Mouse (Mus musculus) MEL (cell line): ENCODE measurements around the gene Gipc2. TPM values are rescaled to one million over a fixed set of nuclear protein-coding genes. Genes with fewer than 3 reads are reported as not detected.

Experiments used
- DNase-seq: peaks from one replicate; pipeline ENCODE4 v3.0.0; 2011; ENCODE audit warnings: low read depth, low spot score
- H3K27ac ChIP-seq: 2 replicates; pipeline ENCODE4 v1.5.1; 2012; ENCODE audit warnings: low read depth, mild to moderate bottlenecking, control low read depth, low read length, moderate library complexity; ENCODE audit not compliant: control insufficient read depth
- H3K27me3 ChIP-seq, 2 experiments: fragments of 150-350 bp in 1 of 2; sonication (generic) in 1 of 2; 2 replicates each; pipeline ENCODE4 v1.6.1; 2012; ENCODE audit warnings: low read length in 2 of 2, mild to moderate bottlenecking in 2 of 2, improper control_type of control experiment in 1 of 2, moderate library complexity in 1 of 2; ENCODE audit not compliant: insufficient read depth in 2 of 2, control insufficient read depth in 1 of 2
- H3K36me3 ChIP-seq, 2 experiments: 2 replicates each; pipeline ENCODE4 v1.6.1; 2012 to 2014; ENCODE audit warnings: low read length in 2 of 2, improper control_type of control experiment in 1 of 2, inconsistent platforms in 1 of 2, mild to moderate bottlenecking in 1 of 2; ENCODE audit not compliant: insufficient read depth in 2 of 2, control insufficient read depth in 1 of 2
- H3K4me1 ChIP-seq, 2 experiments: fragments of 150-350 bp in 1 of 2; sonication (generic) in 1 of 2; 2 replicates each; pipeline ENCODE4 v1.6.1; 2012; ENCODE audit warnings: low read length in 2 of 2, improper control_type of control experiment in 1 of 2, mild to moderate bottlenecking in 1 of 2; ENCODE audit not compliant: insufficient read depth in 2 of 2, control insufficient read depth in 1 of 2
- H3K4me3 ChIP-seq, 2 experiments: fragments of 150-350 bp in 1 of 2; sonication (generic) in 1 of 2; 2 replicates each; pipeline ENCODE4 v1.5.1; 2012; ENCODE audit warnings: low read depth in 2 of 2, low read length in 2 of 2, mild to moderate bottlenecking in 2 of 2, moderate library complexity in 2 of 2, control low read depth in 1 of 2, improper control_type of control experiment in 1 of 2; ENCODE audit not compliant: control insufficient read depth in 1 of 2, insufficient read depth in 1 of 2
- H3K79me2 ChIP-seq: 2 replicates; pipeline ENCODE4 v1.6.1; 2012; ENCODE audit warnings: mild to moderate bottlenecking, low read length, moderate library complexity; ENCODE audit not compliant: control insufficient read depth, poor library complexity, insufficient read depth
- H3K9ac ChIP-seq: 2 replicates; pipeline ENCODE4 v1.6.1; 2012; ENCODE audit warnings: low read depth, mild to moderate bottlenecking, control low read depth, low read length, moderate library complexity; ENCODE audit not compliant: control insufficient read depth, poor library complexity, severe bottlenecking
- H3K9me3 ChIP-seq: fragments of 150-350 bp; sonication (generic); replicated peaks from 2 replicates; pipeline ENCODE4 v1.6.1; 2012; ENCODE audit warnings: mild to moderate bottlenecking, low read length, improper control_type of control experiment, moderate library complexity; ENCODE audit not compliant: insufficient read depth
- BHLHE40 ChIP-seq: IDR thresholded peaks from 2 replicates; pipeline ENCODE4 v1.6.1; 2012; ENCODE audit warnings: low read depth, mild to moderate bottlenecking, inconsistent platforms, low read length, improper control_type of control experiment, borderline replicate concordance
- CHD1 ChIP-seq: IDR thresholded peaks from 2 replicates; pipeline ENCODE4 v1.6.1; 2012; ENCODE audit warnings: low read depth, mild to moderate bottlenecking, inconsistent platforms, low read length, improper control_type of control experiment
- CHD2 ChIP-seq: IDR thresholded peaks from 2 replicates; pipeline ENCODE4 v1.6.1; 2011; ENCODE audit warnings: low read length, improper control_type of control experiment
- E2F4 ChIP-seq: IDR thresholded peaks from 2 replicates; pipeline ENCODE4 v1.6.1; 2011; ENCODE audit warnings: low read depth, low read length, improper control_type of control experiment, borderline replicate concordance
- EP300 ChIP-seq, 2 experiments: IDR thresholded peaks; 2 replicates each; pipeline ENCODE4 v1.6.1; 2011; ENCODE audit warnings: improper control_type of control experiment in 2 of 2, low read length in 2 of 2, low read depth in 1 of 2, mild to moderate bottlenecking in 1 of 2
- ETS1 ChIP-seq: IDR thresholded peaks from 2 replicates; pipeline ENCODE4 v1.6.1; 2012; ENCODE audit warnings: low read depth, mild to moderate bottlenecking, inconsistent platforms, low read length, improper control_type of control experiment, moderate library complexity
- GABPA ChIP-seq: IDR thresholded peaks from 2 replicates; pipeline ENCODE4 v1.6.1; 2012; ENCODE audit warnings: low read depth, mild to moderate bottlenecking, inconsistent platforms, low read length, improper control_type of control experiment, moderate library complexity
- GATA1 ChIP-seq: IDR thresholded peaks from 2 replicates; pipeline ENCODE4 v1.6.1; 2011; ENCODE audit warnings: low read depth, low read length, improper control_type of control experiment
- HCFC1 ChIP-seq: IDR thresholded peaks from 2 replicates; pipeline ENCODE4 v1.6.1; 2012; ENCODE audit warnings: low read depth, mild to moderate bottlenecking, inconsistent platforms, low read length, improper control_type of control experiment, moderate library complexity
- JUND ChIP-seq: IDR thresholded peaks from 2 replicates; pipeline ENCODE4 v1.6.1; 2011; ENCODE audit warnings: low read depth, mild to moderate bottlenecking, improper control_type of control experiment, low read length
- MAFK ChIP-seq: IDR thresholded peaks from 2 replicates; pipeline ENCODE4 v1.6.1; 2011; ENCODE audit warnings: low read depth, mild to moderate bottlenecking, low read length, improper control_type of control experiment, borderline replicate concordance
- MAX ChIP-seq: IDR thresholded peaks from 2 replicates; pipeline ENCODE4 v1.6.1; 2011; ENCODE audit warnings: low read length, improper control_type of control experiment
- MAZ ChIP-seq: IDR thresholded peaks from 2 replicates; pipeline ENCODE4 v1.6.1; 2012; ENCODE audit warnings: low read depth, mild to moderate bottlenecking, inconsistent platforms, low read length, improper control_type of control experiment
- MEF2A ChIP-seq: IDR thresholded peaks from 2 replicates; pipeline ENCODE4 v1.6.1; 2014; ENCODE audit warnings: low read depth, mild to moderate bottlenecking, inconsistent platforms, low read length, improper control_type of control experiment; ENCODE audit not compliant: poor library complexity, insufficient replicate concordance, severe bottlenecking; ENCODE audit errors: extremely low read depth
- MXI1 ChIP-seq: IDR thresholded peaks from 2 replicates; pipeline ENCODE4 v1.6.1; 2011; ENCODE audit warnings: mild to moderate bottlenecking, low read depth, low read length, improper control_type of control experiment
- MYB ChIP-seq: IDR thresholded peaks from 2 replicates; pipeline ENCODE4 v1.6.1; 2011; ENCODE audit warnings: mild to moderate bottlenecking, low read depth, low read length, improper control_type of control experiment
- MYC ChIP-seq: IDR thresholded peaks from 2 replicates; pipeline ENCODE4 v1.6.1; 2011; ENCODE audit warnings: low read depth, mild to moderate bottlenecking, low read length, improper control_type of control experiment, moderate library complexity
- NELFE ChIP-seq: IDR thresholded peaks from 2 replicates; pipeline ENCODE4 v1.6.1; 2011; ENCODE audit warnings: low read depth, low read length, improper control_type of control experiment
- NRF1 ChIP-seq: IDR thresholded peaks from 2 replicates; pipeline ENCODE4 v1.6.1; 2014; ENCODE audit warnings: low read depth, mild to moderate bottlenecking, inconsistent platforms, low read length, improper control_type of control experiment, moderate library complexity; ENCODE audit not compliant: poor library complexity, insufficient read depth, severe bottlenecking
- POLR2A ChIP-seq, 2 experiments: IDR thresholded peaks; 2 replicates each; pipeline ENCODE4 v1.6.1; 2011 to 2012; ENCODE audit warnings: low read length in 2 of 2, mild to moderate bottlenecking in 2 of 2, control low read depth in 1 of 2, improper control_type of control experiment in 1 of 2, low read depth in 1 of 2, moderate library complexity in 1 of 2; ENCODE audit not compliant: control insufficient read depth in 1 of 2, insufficient read depth in 1 of 2, poor library complexity in 1 of 2
- POLR2AphosphoS2 ChIP-seq: IDR thresholded peaks from 2 replicates; pipeline ENCODE4 v1.6.1; 2011; ENCODE audit warnings: low read length, improper control_type of control experiment
- POLR2AphosphoS5 ChIP-seq: IDR thresholded peaks from 2 replicates; pipeline ENCODE4 v1.6.1; 2012; ENCODE audit warnings: low read depth, borderline replicate concordance, mild to moderate bottlenecking, inconsistent platforms, low read length, moderate library complexity, mixed read lengths
- RAD21 ChIP-seq: IDR thresholded peaks from 2 replicates; pipeline ENCODE4 v1.6.1; 2011; ENCODE audit warnings: mild to moderate bottlenecking, low read depth, low read length, improper control_type of control experiment
- RCOR1 ChIP-seq: IDR thresholded peaks from 2 replicates; pipeline ENCODE4 v1.6.1; 2012; ENCODE audit warnings: low read depth, mild to moderate bottlenecking, inconsistent platforms, low read length, improper control_type of control experiment
- SIN3A ChIP-seq: IDR thresholded peaks from 2 replicates; pipeline ENCODE4 v1.6.1; 2012; ENCODE audit warnings: low read length, improper control_type of control experiment, inconsistent platforms
- SMC3 ChIP-seq: IDR thresholded peaks from 2 replicates; pipeline ENCODE4 v1.6.1; 2011; ENCODE audit warnings: low read depth, low read length, improper control_type of control experiment
- TAL1 ChIP-seq: IDR thresholded peaks from 2 replicates; pipeline ENCODE4 v1.6.1; 2012; ENCODE audit warnings: mild to moderate bottlenecking, inconsistent platforms, low read length, moderate library complexity, mixed read lengths
- TBP ChIP-seq: IDR thresholded peaks from 2 replicates; pipeline ENCODE4 v1.8.0; 2011; ENCODE audit warnings: low read depth, low read length, improper control_type of control experiment
- TCF12 ChIP-seq: IDR thresholded peaks from 2 replicates; pipeline ENCODE4 v1.6.1; 2014; ENCODE audit warnings: low read depth, mild to moderate bottlenecking, inconsistent platforms, low read length, improper control_type of control experiment, moderate library complexity
- UBTF ChIP-seq: IDR thresholded peaks from 2 replicates; pipeline ENCODE4 v1.6.1; 2012; ENCODE audit warnings: low read depth, mild to moderate bottlenecking, inconsistent platforms, low read length, improper control_type of control experiment, moderate library complexity, borderline replicate concordance; ENCODE audit not compliant: insufficient read depth
- USF1 ChIP-seq: IDR thresholded peaks from 2 replicates; pipeline ENCODE4 v1.6.1; 2014; ENCODE audit warnings: low read depth, mild to moderate bottlenecking, inconsistent platforms, low read length, improper control_type of control experiment, moderate library complexity
- USF2 ChIP-seq, 2 experiments: IDR thresholded peaks; 2 replicates each; pipeline ENCODE4 v1.6.1; 2011 to 2012; ENCODE audit warnings: improper control_type of control experiment in 2 of 2, low read length in 2 of 2, borderline replicate concordance in 1 of 2, inconsistent platforms in 1 of 2, low read depth in 1 of 2, mild to moderate bottlenecking in 1 of 2; ENCODE audit not compliant: insufficient read depth in 1 of 2
- ZC3H11A ChIP-seq: IDR thresholded peaks from 2 replicates; pipeline ENCODE4 v1.6.1; 2012; ENCODE audit warnings: low read depth, mild to moderate bottlenecking, inconsistent platforms, low read length, improper control_type of control experiment
- ZKSCAN1 ChIP-seq: IDR thresholded peaks from 2 replicates; pipeline ENCODE4 v1.6.1; 2012; ENCODE audit warnings: low read depth, mild to moderate bottlenecking, inconsistent platforms, low read length, improper control_type of control experiment, moderate library complexity
- ZMIZ1 ChIP-seq: IDR thresholded peaks from 2 replicates; pipeline ENCODE4 v1.6.1; 2012; ENCODE audit warnings: low read depth, mild to moderate bottlenecking, inconsistent platforms, low read length, improper control_type of control experiment, moderate library complexity
- ZNF384 ChIP-seq: IDR thresholded peaks from 2 replicates; pipeline ENCODE4 v1.6.1; 2012; ENCODE audit warnings: low read depth, mild to moderate bottlenecking, inconsistent platforms, low read length, improper control_type of control experiment
- polyA plus RNA-seq, 2 experiments: library from polyadenylated mRNA; stranded (reverse) in 1 of 2; unstranded in 1 of 2; fragments of >175 nt in 1 of 2; fragments of >200 nt in 1 of 2; gene quantifications; 2 replicates each; pipeline versions ENCODE4 v1.2.1 to v1.2.4; 2012; ENCODE audit warnings: low replicate concordance in 2 of 2, low read depth in 1 of 2; ENCODE audit not compliant: insufficient read length in 2 of 2, insufficient read depth in 1 of 2, missing spikeins in 1 of 2
- total RNA-seq: library from RNA; depleted of rRNA; stranded (reverse); fragments of 300-350 nt; gene quantifications from 2 replicates; pipeline ENCODE4 v1.2.3, GENCODE M21; 2012

The Gipc2 gene
- total and polyA plus RNA-seq, 3 experiments, result 0.27 to 0.78 TPM; not detected in 1

DNA sequence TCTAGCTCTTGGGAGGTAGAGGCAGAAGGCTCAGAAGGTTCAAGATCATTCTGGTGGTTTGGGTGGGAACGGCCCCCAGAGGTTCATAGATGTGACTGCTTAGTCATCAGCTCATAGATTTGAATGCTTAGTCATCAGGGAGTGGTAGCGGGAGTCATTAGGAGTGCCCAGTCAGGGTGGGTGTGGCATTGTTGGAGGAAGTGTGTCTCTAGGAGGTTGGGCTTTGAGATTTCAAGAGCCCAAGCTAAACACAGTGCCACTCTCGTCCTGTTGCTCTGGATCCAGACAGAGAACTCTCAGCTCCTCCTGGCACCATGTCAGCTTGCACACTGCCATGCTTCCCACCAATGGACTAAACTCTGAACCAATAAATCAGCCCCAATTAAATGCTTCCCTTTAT, 43.3 kb downstream of the Gipc2 start:
- H3K4me1 ChIP-seq, result peaks cover 10 to 28% of the 10 kb centered on the region in 2 experiments
- no peaks in the 10 kb centered on the region for H3K27me3 ChIP-seq
- peaks cover 0 to 22% of the 10 kb centered on the region in 2 experiments; a peak in 2 of 4 replicates for H3K36me3 ChIP-seq
- H3K27ac ChIP-seq, result peak overlapping the region; percentile 97
- H3K9me3 ChIP-seq, result no peaks in the 10 kb centered on the region
- H3K79me2 ChIP-seq, result no peaks in the 10 kb centered on the region
- H3K4me3 ChIP-seq, result peak overlapping the region; percentile 36 to 45
- TF ChIP-seq MXI1, result no peak; the same call in 1 of the 2 replicates
- TF ChIP-seq JUND, result 0 out of 2 replicates have a peak, but pooled peaks have one; percentile 55
- no peak for TF ChIP-seq BHLHE40
- TF ChIP-seq RCOR1, result 0 out of 2 replicates have a peak, but pooled peaks have one; percentile 18
- TF ChIP-seq GATA1, result 0 out of 2 replicates have a peak, but pooled peaks have one; percentile 25
- TF ChIP-seq TBP, result peak; percentile 65
- peak; percentile 45; the same call in 1 of the 2 replicates for TF ChIP-seq TCF12
- TF ChIP-seq NELFE, result peak; percentile 44; the same call in 1 of the 2 replicates
- no peak for TF ChIP-seq CHD1
- TF ChIP-seq MAZ, result 0 out of 2 replicates have a peak, but pooled peaks have one; percentile 44
- TF ChIP-seq MAX, result 0 out of 2 replicates have a peak, but pooled peaks have one; percentile 45
- no peak for TF ChIP-seq RAD21
- TF ChIP-seq E2F4, result no peak
- TF ChIP-seq NRF1, result no peak
- peak; percentile 51 for TF ChIP-seq SIN3A
- no peak for TF ChIP-seq ZKSCAN1
- no peak for TF ChIP-seq POLR2AphosphoS2
- no peak for TF ChIP-seq HCFC1
- TF ChIP-seq POLR2A (IDR thresholded peaks at IDR 0.05; ENCODE audit: control insufficient read depth in 1 of 2, insufficient read depth in 1 of 2, low read depth in 1 of 2, low read length in 2 of 2, poor library complexity in 1 of 2), result peak in 1 of 2 experiments; percentile 42; a peak in 1 of 4 replicates
- 0 out of 2 replicates have a peak, but pooled peaks have one; percentile 40 for TF ChIP-seq POLR2AphosphoS5
- TF ChIP-seq GABPA, result peak; percentile 75; the same call in 1 of the 2 replicates
- TF ChIP-seq MYC, result peak; percentile 58; the same call in 1 of the 2 replicates
- no peak for TF ChIP-seq ZC3H11A
- TF ChIP-seq MEF2A, result no peak
- no peak for TF ChIP-seq MYB
- no peak for TF ChIP-seq ZNF384
- no peak for TF ChIP-seq TAL1
- TF ChIP-seq SMC3, result no peak
- no peak for TF ChIP-seq USF2 (IDR thresholded peaks at IDR 0.05; ENCODE audit: borderline replicate concordance in 1 of 2, insufficient read depth in 1 of 2, low read depth in 1 of 2, low read length in 2 of 2)
- TF ChIP-seq MAFK, result peak; percentile 91
- peak; percentile 22 to 74 for TF ChIP-seq EP300 (IDR thresholded peaks at IDR 0.05; ENCODE audit: low read depth in 1 of 2, low read length in 2 of 2)
- TF ChIP-seq ZMIZ1, result no peak
- TF ChIP-seq ETS1, result peak; percentile 93
- TF ChIP-seq USF1, result no peak
- no peak for TF ChIP-seq UBTF
- no peak for TF ChIP-seq CHD2
- peak; percentile 96 for DNase-seq
- peak overlapping the region; percentile 30 for H3K9ac ChIP-seq
